Mouse (Mus musculus) MEL (cell line): Measurements from ENCODE around the gene Zic1. TPM values are rescaled to one million over a fixed set of nuclear protein-coding genes. Genes with fewer than 3 reads are reported as not detected.

ENCODE experiments used
- DNase-seq: peaks from one replicate; pipeline ENCODE4 v3.0.0; 2011; ENCODE audit warnings: low read depth, low spot score
- H3K27ac ChIP-seq: 2 replicates; pipeline ENCODE4 v1.5.1; 2012; ENCODE audit warnings: low read depth, mild to moderate bottlenecking, control low read depth, low read length, moderate library complexity; ENCODE audit not compliant: control insufficient read depth
- H3K27me3 ChIP-seq, 2 experiments: fragments of 150-350 bp in 1 of 2; sonication (generic) in 1 of 2; 2 replicates each; pipeline ENCODE4 v1.6.1; 2012; ENCODE audit warnings: low read length in 2 of 2, mild to moderate bottlenecking in 2 of 2, improper control_type of control experiment in 1 of 2, moderate library complexity in 1 of 2; ENCODE audit not compliant: insufficient read depth in 2 of 2, control insufficient read depth in 1 of 2
- H3K36me3 ChIP-seq, 2 experiments: 2 replicates each; pipeline ENCODE4 v1.6.1; 2012 to 2014; ENCODE audit warnings: low read length in 2 of 2, improper control_type of control experiment in 1 of 2, inconsistent platforms in 1 of 2, mild to moderate bottlenecking in 1 of 2; ENCODE audit not compliant: insufficient read depth in 2 of 2, control insufficient read depth in 1 of 2
- H3K4me1 ChIP-seq, 2 experiments: fragments of 150-350 bp in 1 of 2; sonication (generic) in 1 of 2; 2 replicates each; pipeline ENCODE4 v1.6.1; 2012; ENCODE audit warnings: low read length in 2 of 2, improper control_type of control experiment in 1 of 2, mild to moderate bottlenecking in 1 of 2; ENCODE audit not compliant: insufficient read depth in 2 of 2, control insufficient read depth in 1 of 2
- H3K4me3 ChIP-seq, 2 experiments: fragments of 150-350 bp in 1 of 2; sonication (generic) in 1 of 2; 2 replicates each; pipeline ENCODE4 v1.5.1; 2012; ENCODE audit warnings: low read depth in 2 of 2, low read length in 2 of 2, mild to moderate bottlenecking in 2 of 2, moderate library complexity in 2 of 2, control low read depth in 1 of 2, improper control_type of control experiment in 1 of 2; ENCODE audit not compliant: control insufficient read depth in 1 of 2, insufficient read depth in 1 of 2
- H3K79me2 ChIP-seq: 2 replicates; pipeline ENCODE4 v1.6.1; 2012; ENCODE audit warnings: mild to moderate bottlenecking, low read length, moderate library complexity; ENCODE audit not compliant: control insufficient read depth, poor library complexity, insufficient read depth
- H3K9ac ChIP-seq: 2 replicates; pipeline ENCODE4 v1.6.1; 2012; ENCODE audit warnings: low read depth, mild to moderate bottlenecking, control low read depth, low read length, moderate library complexity; ENCODE audit not compliant: control insufficient read depth, poor library complexity, severe bottlenecking
- H3K9me3 ChIP-seq: fragments of 150-350 bp; sonication (generic); replicated peaks from 2 replicates; pipeline ENCODE4 v1.6.1; 2012; ENCODE audit warnings: mild to moderate bottlenecking, low read length, improper control_type of control experiment, moderate library complexity; ENCODE audit not compliant: insufficient read depth
- BHLHE40 ChIP-seq: IDR thresholded peaks from 2 replicates; pipeline ENCODE4 v1.6.1; 2012; ENCODE audit warnings: low read depth, mild to moderate bottlenecking, inconsistent platforms, low read length, improper control_type of control experiment, borderline replicate concordance
- CHD2 ChIP-seq: IDR thresholded peaks from 2 replicates; pipeline ENCODE4 v1.6.1; 2011; ENCODE audit warnings: low read length, improper control_type of control experiment
- CTCF ChIP-seq, 3 experiments: IDR thresholded peaks in 2 of 3; conservative IDR thresholded peaks in 1 of 3; 2 replicates each; pipeline ENCODE4 v1.5.1; 2011 to 2012; ENCODE audit warnings: low read length in 3 of 3, low read depth in 2 of 3, mild to moderate bottlenecking in 2 of 3, improper control_type of control experiment in 1 of 3, inconsistent platforms in 1 of 3, mixed read lengths in 1 of 3, moderate library complexity in 1 of 3; ENCODE audit not compliant: control insufficient read depth in 1 of 3, insufficient read depth in 1 of 3, poor library complexity in 1 of 3, severe bottlenecking in 1 of 3
- ELF1 ChIP-seq: IDR thresholded peaks from 2 replicates; pipeline ENCODE4 v1.6.1; 2014; ENCODE audit warnings: low read depth, mild to moderate bottlenecking, inconsistent platforms, low read length, improper control_type of control experiment, moderate library complexity
- EP300 ChIP-seq, 2 experiments: IDR thresholded peaks; 2 replicates each; pipeline ENCODE4 v1.6.1; 2011; ENCODE audit warnings: improper control_type of control experiment in 2 of 2, low read length in 2 of 2, low read depth in 1 of 2, mild to moderate bottlenecking in 1 of 2
- GATA1 ChIP-seq: IDR thresholded peaks from 2 replicates; pipeline ENCODE4 v1.6.1; 2011; ENCODE audit warnings: low read depth, low read length, improper control_type of control experiment
- JUND ChIP-seq: IDR thresholded peaks from 2 replicates; pipeline ENCODE4 v1.6.1; 2011; ENCODE audit warnings: low read depth, mild to moderate bottlenecking, improper control_type of control experiment, low read length
- MAFK ChIP-seq: IDR thresholded peaks from 2 replicates; pipeline ENCODE4 v1.6.1; 2011; ENCODE audit warnings: low read depth, mild to moderate bottlenecking, low read length, improper control_type of control experiment, borderline replicate concordance
- MAX ChIP-seq: IDR thresholded peaks from 2 replicates; pipeline ENCODE4 v1.6.1; 2011; ENCODE audit warnings: low read length, improper control_type of control experiment
- MEF2A ChIP-seq: IDR thresholded peaks from 2 replicates; pipeline ENCODE4 v1.6.1; 2014; ENCODE audit warnings: low read depth, mild to moderate bottlenecking, inconsistent platforms, low read length, improper control_type of control experiment; ENCODE audit not compliant: poor library complexity, insufficient replicate concordance, severe bottlenecking; ENCODE audit errors: extremely low read depth
- POLR2A ChIP-seq, 2 experiments: IDR thresholded peaks; 2 replicates each; pipeline ENCODE4 v1.6.1; 2011 to 2012; ENCODE audit warnings: low read length in 2 of 2, mild to moderate bottlenecking in 2 of 2, control low read depth in 1 of 2, improper control_type of control experiment in 1 of 2, low read depth in 1 of 2, moderate library complexity in 1 of 2; ENCODE audit not compliant: control insufficient read depth in 1 of 2, insufficient read depth in 1 of 2, poor library complexity in 1 of 2
- RAD21 ChIP-seq: IDR thresholded peaks from 2 replicates; pipeline ENCODE4 v1.6.1; 2011; ENCODE audit warnings: mild to moderate bottlenecking, low read depth, low read length, improper control_type of control experiment
- RCOR1 ChIP-seq: IDR thresholded peaks from 2 replicates; pipeline ENCODE4 v1.6.1; 2012; ENCODE audit warnings: low read depth, mild to moderate bottlenecking, inconsistent platforms, low read length, improper control_type of control experiment
- SIN3A ChIP-seq: IDR thresholded peaks from 2 replicates; pipeline ENCODE4 v1.6.1; 2012; ENCODE audit warnings: low read length, improper control_type of control experiment, inconsistent platforms
- TAL1 ChIP-seq: IDR thresholded peaks from 2 replicates; pipeline ENCODE4 v1.6.1; 2012; ENCODE audit warnings: mild to moderate bottlenecking, inconsistent platforms, low read length, moderate library complexity, mixed read lengths
- USF2 ChIP-seq, 2 experiments: IDR thresholded peaks; 2 replicates each; pipeline ENCODE4 v1.6.1; 2011 to 2012; ENCODE audit warnings: improper control_type of control experiment in 2 of 2, low read length in 2 of 2, borderline replicate concordance in 1 of 2, inconsistent platforms in 1 of 2, low read depth in 1 of 2, mild to moderate bottlenecking in 1 of 2; ENCODE audit not compliant: insufficient read depth in 1 of 2
- ZC3H11A ChIP-seq: IDR thresholded peaks from 2 replicates; pipeline ENCODE4 v1.6.1; 2012; ENCODE audit warnings: low read depth, mild to moderate bottlenecking, inconsistent platforms, low read length, improper control_type of control experiment
- ZKSCAN1 ChIP-seq: IDR thresholded peaks from 2 replicates; pipeline ENCODE4 v1.6.1; 2012; ENCODE audit warnings: low read depth, mild to moderate bottlenecking, inconsistent platforms, low read length, improper control_type of control experiment, moderate library complexity
- ZMIZ1 ChIP-seq: IDR thresholded peaks from 2 replicates; pipeline ENCODE4 v1.6.1; 2012; ENCODE audit warnings: low read depth, mild to moderate bottlenecking, inconsistent platforms, low read length, improper control_type of control experiment, moderate library complexity
- ZNF384 ChIP-seq: IDR thresholded peaks from 2 replicates; pipeline ENCODE4 v1.6.1; 2012; ENCODE audit warnings: low read depth, mild to moderate bottlenecking, inconsistent platforms, low read length, improper control_type of control experiment
- polyA plus RNA-seq, 2 experiments: library from polyadenylated mRNA; stranded (reverse) in 1 of 2; unstranded in 1 of 2; fragments of >175 nt in 1 of 2; fragments of >200 nt in 1 of 2; gene quantifications; 2 replicates each; pipeline versions ENCODE4 v1.2.1 to v1.2.4; 2012; ENCODE audit warnings: low replicate concordance in 2 of 2, low read depth in 1 of 2; ENCODE audit not compliant: insufficient read length in 2 of 2, insufficient read depth in 1 of 2, missing spikeins in 1 of 2
- total RNA-seq: library from RNA; depleted of rRNA; stranded (reverse); fragments of 300-350 nt; gene quantifications from 2 replicates; pipeline ENCODE4 v1.2.3, GENCODE M21; 2012

Gene Zic1
- total and polyA plus RNA-seq, 3 experiments: not detected

GRCm38 (mm10) chr9:91384693-91385560, 19.3 kb upstream of the Zic1 start (continued):
- TF ChIP-seq MEF2A: no peak

- H3K27ac ChIP-seq: no peak overlapping the region
- TF ChIP-seq ZMIZ1: no peak
- TF ChIP-seq USF2 (IDR thresholded peaks at IDR 0.05; ENCODE audit: borderline replicate concordance in 1 of 2, insufficient read depth in 1 of 2, low read depth in 1 of 2, low read length in 2 of 2): no peak
- TF ChIP-seq, all 39 proteins: peak for 0
- no peaks in the 10 kb centered on the region for H3K9me3 ChIP-seq
- H3K27me3 ChIP-seq: no peaks in the 10 kb centered on the region
- no peaks in the 10 kb centered on the region for H3K36me3 ChIP-seq
- no peak for DNase-seq
- no peak overlapping the region for H3K4me3 ChIP-seq
- H3K9ac ChIP-seq: no peak overlapping the region
- no peaks in the 10 kb centered on the region for H3K79me2 ChIP-seq
- H3K4me1 ChIP-seq: no peaks in the 10 kb centered on the region
Measured at GRCm38 (mm10) chr9:91384136-91384500, 18.5 kb upstream of the Zic1 start.

- no peaks in the 10 kb centered on the region for H3K36me3 ChIP-seq
- no peaks in the 10 kb centered on the region for H3K4me1 ChIP-seq
- H3K27ac ChIP-seq: no peak overlapping the region
- no peaks in the 10 kb centered on the region for H3K27me3 ChIP-seq
- TF ChIP-seq GATA1 (no peak), JUND (no peak), ELF1 (no peak), RAD21 (no peak), MAX (no peak), POLR2A (IDR thresholded peaks at IDR 0.05; ENCODE audit: control insufficient read depth in 1 of 2, insufficient read depth in 1 of 2, low read depth in 1 of 2, low read length in 2 of 2, poor library complexity in 1 of 2) (no peak), ZNF384 (no peak), CHD2 (no peak), ZKSCAN1 (no peak), TAL1 (no peak), CTCF (IDR thresholded peaks at IDR 0.05 in 2 of 3, conservative IDR thresholded peaks at IDR 0.05 in 1 of 3; ENCODE audit: control insufficient read depth in 1 of 3, insufficient read depth in 1 of 3, low read depth in 2 of 3, low read length in 3 of 3, poor library complexity in 1 of 3, severe bottlenecking in 1 of 3) (no peak), BHLHE40 (no peak), SIN3A (no peak), ZC3H11A (no peak), MAFK (no peak), RCOR1 (no peak), EP300 (IDR thresholded peaks at IDR 0.05; ENCODE audit: low read depth in 1 of 2, low read length in 2 of 2) (no peak)
- TF ChIP-seq, all 39 proteins: peak for 0
- Histone ChIP-seq H3K9ac (no peak overlapping the region), H3K79me2 (no peaks in the 10 kb centered on the region), H3K4me3 (no peak overlapping the region), H3K9me3 (no peaks in the 10 kb centered on the region)
- DNase-seq: no peak
Measured at GRCm38 (mm10) chr9:91383441-91384135, 18.0 kb upstream of the Zic1 start.
